ENCODE assay signal across 19 mouse cellular contexts in genomic region chr2:93051873-93052272, GRCm38 (mm10). TPM values are rescaled to one million over a fixed set of nuclear protein-coding genes. Genes with fewer than 3 reads are reported as not detected.
DNase-seq lines count a peak whose midpoint lies in the region; ATAC-seq and TF ChIP-seq lines count a peak whose summit lies in the region.
"Had no signal": no experiment of that assay in that cellular context is flagged by ENCODE, and none has a peak within 500 bp of the region (broad histone marks: within the 10 kb centered on the region; RNA-seq: fewer than 3 reads in every experiment).

No protein-coding gene starts in this region.

- no peak for TF ChIP-seq POLR2A in heart, adult 2 months (IDR thresholded peaks at IDR 0.05; ENCODE audit: insufficient read depth, low read depth, low read length)

- intact Hi-C loops in heart, adult 2 months (cut with DNase I) = no loop called here
- intact Hi-C loops in left cerebral cortex, adult 2 months (cut with DNase I) = no loop called here

- H3K9ac ChIP-seq in heart, adult 2 months (ENCODE audit: low read depth, low read length) = no peak overlapping the region
- no peak overlapping the region for H3K9ac ChIP-seq in midbrain, postnatal 0 days (replicated peaks; ENCODE audit: low read length, poor library complexity, severe bottlenecking)
- no peak overlapping the region for H3K9ac ChIP-seq in midbrain, embryonic 15.5 days
- H3K9ac ChIP-seq: hindbrain, embryonic 14.5 days; midbrain, embryonic 13.5 days had no signal

- H3K4me3 ChIP-seq in heart, adult 2 months = no peak overlapping the region
- no peak overlapping the region for H3K4me3 ChIP-seq in left cerebral cortex, adult 2 months
- no peak overlapping the region for H3K4me3 ChIP-seq in midbrain, postnatal 0 days (ENCODE audit: low read depth, low read length)
- H3K4me3 ChIP-seq in midbrain, embryonic 15.5 days = no peak overlapping the region
- H3K4me3 ChIP-seq: embryonic facial prominence, embryonic 10.5 days; erythroblast, embryonic 14.5 days; midbrain, embryonic 13.5 days had no signal

- TF ChIP-seq EP300 in heart, adult 2 months (IDR thresholded peaks at IDR 0.05; ENCODE audit: insufficient read depth, low read depth, low read length) = no peak

- TF ChIP-seq CTCF in heart, adult 2 months (IDR thresholded peaks at IDR 0.05) = peak; percentile 51
- TF ChIP-seq CTCF in left cerebral cortex, adult 2 months (IDR thresholded peaks at IDR 0.05) = peak; percentile 7; the same call in 1 of the 2 replicates
- peak; percentile 45 for TF ChIP-seq CTCF in midbrain, postnatal 0 days (IDR thresholded peaks at IDR 0.05)

- no peak for ATAC-seq in midbrain, postnatal 0 days (ENCODE audit: low FRiP score)
- no peak for ATAC-seq in midbrain, embryonic 15.5 days (replicated peaks)
- ATAC-seq: forebrain, embryonic 14.5 days; midbrain, embryonic 13.5 days had no signal

- no peaks in the 10 kb centered on the region for H3K79me2 ChIP-seq in heart, adult 2 months (replicated peaks; ENCODE audit: control insufficient read depth, insufficient read depth, low read length)

- H3K9me3 ChIP-seq in midbrain, postnatal 0 days (ENCODE audit: low read length) = no peaks in the 10 kb centered on the region
- no peaks in the 10 kb centered on the region for H3K9me3 ChIP-seq in midbrain, embryonic 15.5 days
- H3K9me3 ChIP-seq: embryonic facial prominence, embryonic 10.5 days; midbrain, embryonic 13.5 days had no signal

- H3K27me3 ChIP-seq in heart, adult 2 months (ENCODE audit: control insufficient read depth, insufficient read depth, low read length) = no peaks in the 10 kb centered on the region
- no peaks in the 10 kb centered on the region for H3K27me3 ChIP-seq in midbrain, postnatal 0 days (ENCODE audit: insufficient read depth, low read length)
- H3K27me3 ChIP-seq in midbrain, embryonic 15.5 days (replicated peaks) = no peaks in the 10 kb centered on the region

- 23% methylated on average over 1 of the region's 1 CpGs for WGBS in heart, adult 2 months
- WGBS in midbrain, postnatal 0 days = 47% methylated on average over 1 of the region's 1 CpGs
- 44% methylated on average over 1 of the region's 1 CpGs for WGBS in midbrain, embryonic 15.5 days

- H3K4me2 ChIP-seq in midbrain, postnatal 0 days (ENCODE audit: low read depth, low read length, poor library complexity, severe bottlenecking) = no peak overlapping the region
- no peak overlapping the region for H3K4me2 ChIP-seq in midbrain, embryonic 15.5 days
- H3K4me2 ChIP-seq: hindbrain, embryonic 14.5 days; midbrain, embryonic 13.5 days had no signal

- no peaks in the 10 kb centered on the region for H3K4me1 ChIP-seq in heart, adult 2 months (ENCODE audit: control insufficient read depth, insufficient read depth, low read length)
- H3K4me1 ChIP-seq in midbrain, postnatal 0 days (ENCODE audit: insufficient read depth, low read length) = peaks cover under 1% of the 10 kb centered on the region; the same call in 1 of the 2 replicates
- H3K4me1 ChIP-seq in midbrain, embryonic 15.5 days = no peaks in the 10 kb centered on the region

- H3K36me3 ChIP-seq in heart, adult 2 months (ENCODE audit: control insufficient read depth, insufficient read depth, low read length) = no peaks in the 10 kb centered on the region
- no peaks in the 10 kb centered on the region for H3K36me3 ChIP-seq in midbrain, postnatal 0 days (ENCODE audit: insufficient read depth, low read length)
- H3K36me3 ChIP-seq in midbrain, embryonic 15.5 days (replicated peaks) = no peaks in the 10 kb centered on the region
- H3K36me3 ChIP-seq: embryonic facial prominence, embryonic 10.5 days; midbrain, embryonic 13.5 days had no signal

- no peak for DNase-seq in heart, adult 2 months
- DNase-seq in heart, adult 11 months = no peak
- DNase-seq in left cerebral cortex, adult 2 months (ENCODE audit: extremely low spot score in 1 of 2, low spot score in 2 of 2) = no peak
- no peak for DNase-seq in left cerebral cortex, adult 11 months (ENCODE audit: low spot score)
- DNase-seq in midbrain, postnatal 0 days (ENCODE audit: low spot score) = no peak
- no peak for DNase-seq in B cell, adult 2 months
- DNase-seq: cerebellum, adult 11 months; cerebellum, postnatal 25 days; heart, adult 18-20 months; heart, postnatal 14 days; kidney, adult 11 months; retina, postnatal 1 day had no signal

- H3K27ac ChIP-seq in heart, adult 2 months = no peak overlapping the region
- H3K27ac ChIP-seq in left cerebral cortex, adult 2 months = no peak overlapping the region
- no peak overlapping the region for H3K27ac ChIP-seq in midbrain, postnatal 0 days (ENCODE audit: low read depth, low read length)
- H3K27ac ChIP-seq in midbrain, embryonic 15.5 days = no peak overlapping the region
- H3K27ac ChIP-seq: embryonic facial prominence, embryonic 10.5 days; hindbrain, embryonic 14.5 days; macrophage; midbrain, embryonic 13.5 days had no signal

RNA-seq across cellular contexts. Expression of gene Prdm11, which starts 5.9 kb away (rescaled TPM):
- total RNA-seq in heart, adult 2 months (2021) = 1 to 10 TPM; 7.9 to 9.5 TPM
- polyA plus RNA-seq in heart, adult 2 months (2012; rRNA removed) = 4.4 and 6.1 TPM in 2 replicates
- total RNA-seq in left cerebral cortex, adult 2 months (2021) = 10 to 100 TPM; 24.7 to 24.8 TPM
- 12.2 and 14.2 TPM in 2 replicates for total RNA-seq in midbrain, postnatal 0 days (2014; rRNA removed)
- 2.1 and 2.6 TPM in 2 replicates for polyA plus RNA-seq in midbrain, postnatal 0 days (2015; fragmentation: Nextera tagmentation; extraction: Ambion mirVana)
- polyA plus RNA-seq in midbrain, embryonic 15.5 days (2015; fragmentation: Nextera tagmentation; extraction: Ambion mirVana) = 3.5 and 3.7 TPM in 2 replicates
